Mouse (Mus musculus) liver, embryonic 11.5 days (tissue): ENCODE data around the gene Pold1. TPM values are rescaled to one million over a fixed set of nuclear protein-coding genes. Genes with fewer than 3 reads are reported as not detected.
A peak's percentile ranks its signal among the peaks of the same experiment; 100 is the strongest.

ENCODE experiments used
- ATAC-seq: fragments of 200-750 bp; cut with Nextera tagmentation; replicated peaks from 2 replicates; pipeline ENCODE4 v1.8.0; 2017; ENCODE audit warnings: moderate number of reproducible peaks, mild to moderate bottlenecking, moderate TSS enrichment, moderate library complexity; ENCODE audit not compliant: low FRiP score
- DNase-seq: peaks from one replicate; pipeline ENCODE4 v3.0.0-alpha.2; 2017; ENCODE audit warnings: low spot score
- H3K27ac ChIP-seq: fragments of 300-500 bp; sonication (generic); 2 replicates; pipeline ENCODE4 v1.5.1; 2014; ENCODE audit warnings: mild to moderate bottlenecking, low read depth, low read length, control low read depth
- H3K27me3 ChIP-seq: fragments of 300-500 bp; sonication (generic); replicated peaks from 2 replicates; pipeline ENCODE4 v1.6.1; 2014; ENCODE audit warnings: low read length, mixed read lengths; ENCODE audit not compliant: control insufficient read depth, insufficient read depth
- H3K36me3 ChIP-seq: fragments of 300-500 bp; sonication (generic); 2 replicates; pipeline ENCODE4 v1.6.1; 2014; ENCODE audit warnings: mild to moderate bottlenecking, low read length, moderate library complexity, mixed read lengths; ENCODE audit not compliant: control insufficient read depth, insufficient read depth
- H3K4me1 ChIP-seq: fragments of 300-500 bp; sonication (generic); replicated peaks from 2 replicates; pipeline ENCODE4 v1.6.1; 2014; ENCODE audit warnings: low read length, mixed read lengths; ENCODE audit not compliant: control insufficient read depth, insufficient read depth
- H3K4me2 ChIP-seq: fragments of 300-500 bp; sonication (generic); 2 replicates; pipeline ENCODE4 v1.6.1; 2014; ENCODE audit warnings: mild to moderate bottlenecking, control low read depth, moderate library complexity
- H3K4me3 ChIP-seq: fragments of 300-500 bp; sonication (generic); 2 replicates; pipeline ENCODE4 v1.5.1; 2014; ENCODE audit warnings: low read depth, low read length, control low read depth
- H3K9ac ChIP-seq: fragments of 300-500 bp; sonication (generic); 2 replicates; pipeline ENCODE4 v1.6.1; 2014; ENCODE audit warnings: low read depth, low read length, control low read depth
- H3K9me3 ChIP-seq: fragments of 300-500 bp; sonication (generic); 2 replicates; pipeline ENCODE4 v1.6.1; 2016; ENCODE audit warnings: low read length, inconsistent platforms, mixed read lengths; ENCODE audit not compliant: control insufficient read depth
- WGBS: fragments of 180-500 bp; shearing (Covaris S2); extraction: QIAGEN DNeasy Blood & Tissue Kit; methylation state at CpG from one replicate; pipeline ENCODE4 v1.1.7; 2014; 5-methylcytosine and 5-hydroxymethylcytosine counted together
- polyA plus RNA-seq: library from polyadenylated mRNA; unstranded; fragments of >200 nt; fragmentation: Nextera tagmentation; extraction: Ambion mirVana; gene quantifications from 2 replicates; pipeline ENCODE4 v1.2.1, GENCODE M21; 2014

Pold1 gene
- polyA plus RNA-seq, 1 experiment from 2014 or later = 119 TPM

DNA sequence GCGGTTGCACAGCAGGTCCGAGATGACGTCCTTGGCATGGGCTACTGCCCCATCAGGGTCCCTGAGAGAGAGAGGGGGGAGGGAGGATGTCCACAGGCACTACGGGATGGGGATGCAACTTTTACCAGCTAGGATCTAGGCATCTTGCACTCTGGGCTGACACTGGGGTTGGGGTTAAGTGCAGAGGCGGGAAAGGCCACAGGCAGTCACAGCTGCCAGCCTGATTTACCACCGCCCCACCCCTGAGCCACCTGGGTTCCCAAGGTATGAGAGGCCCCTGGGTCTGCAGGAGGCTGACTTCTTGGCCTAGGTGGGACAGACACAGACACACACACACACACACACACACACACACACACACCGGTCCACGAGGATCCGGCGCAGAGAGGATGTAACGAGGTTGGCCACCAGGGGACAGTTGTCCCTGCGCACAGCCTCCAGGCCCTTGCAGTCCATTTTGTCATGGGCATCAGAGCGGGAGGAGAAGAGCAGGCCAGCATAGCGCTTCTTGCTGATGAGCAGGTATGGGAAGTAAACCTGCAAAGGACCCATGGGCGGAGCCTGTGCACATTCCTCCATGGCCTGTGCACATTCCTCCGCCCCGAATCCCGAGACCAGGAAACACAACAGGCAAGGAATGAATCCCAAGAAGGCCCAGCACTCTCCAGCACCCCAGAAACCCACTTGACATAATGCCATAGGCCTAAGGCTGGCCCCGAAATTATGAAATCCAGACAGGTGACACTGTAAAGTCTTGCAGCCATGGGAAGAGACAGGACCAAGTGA lies 13.8 kb downstream of the Pold1 start:
- Histone ChIP-seq H3K27me3 (no peaks in the 10 kb centered on the region), H3K4me1 (no peaks in the 10 kb centered on the region; the same call in 1 of the 2 replicates), H3K36me3 (peaks cover 50% of the 10 kb centered on the region), H3K9ac (no peak overlapping the region), H3K4me3 (no peak overlapping the region), H3K9me3 (no peaks in the 10 kb centered on the region), H3K27ac (no peak overlapping the region), H3K4me2 (no peak overlapping the region)
- no peak for ATAC-seq
- 88% methylated on average over 19 of the region's 19 CpGs for WGBS
- DNase-seq = no peak

GRCm38 (mm10) chr7:44534242-44534641 lies 14.4 kb downstream of the Pold1 start:
- Histone ChIP-seq H3K27ac (no peak overlapping the region), H3K9ac (no peak overlapping the region), H3K9me3 (no peaks in the 10 kb centered on the region), H3K4me2 (no peak overlapping the region), H3K4me3 (no peak overlapping the region), H3K4me1 (no peaks in the 10 kb centered on the region; the same call in 1 of the 2 replicates), H3K36me3 (peaks cover 44% of the 10 kb centered on the region), H3K27me3 (no peaks in the 10 kb centered on the region; the same call in 1 of the 2 replicates)
- no peak for ATAC-seq
- DNase-seq = no peak
- WGBS = 83% methylated on average over 13 of the region's 13 CpGs

GRCm38 (mm10) chr7:44533746-44534045 lies 15.0 kb downstream of the Pold1 start:
- Histone ChIP-seq H3K4me3 (no peak overlapping the region), H3K36me3 (peaks cover 39% of the 10 kb centered on the region), H3K4me2 (no peak overlapping the region), H3K9ac (no peak overlapping the region), H3K4me1 (no peaks in the 10 kb centered on the region; the same call in 1 of the 2 replicates), H3K9me3 (no peaks in the 10 kb centered on the region), H3K27ac (no peak overlapping the region), H3K27me3 (peaks cover 2% of the 10 kb centered on the region)
- DNase-seq (no peak), ATAC-seq (0 out of 2 replicates have a peak, but pooled peaks have one; percentile 9)
- 84% methylated on average over 12 of the region's 12 CpGs for WGBS

DNA sequence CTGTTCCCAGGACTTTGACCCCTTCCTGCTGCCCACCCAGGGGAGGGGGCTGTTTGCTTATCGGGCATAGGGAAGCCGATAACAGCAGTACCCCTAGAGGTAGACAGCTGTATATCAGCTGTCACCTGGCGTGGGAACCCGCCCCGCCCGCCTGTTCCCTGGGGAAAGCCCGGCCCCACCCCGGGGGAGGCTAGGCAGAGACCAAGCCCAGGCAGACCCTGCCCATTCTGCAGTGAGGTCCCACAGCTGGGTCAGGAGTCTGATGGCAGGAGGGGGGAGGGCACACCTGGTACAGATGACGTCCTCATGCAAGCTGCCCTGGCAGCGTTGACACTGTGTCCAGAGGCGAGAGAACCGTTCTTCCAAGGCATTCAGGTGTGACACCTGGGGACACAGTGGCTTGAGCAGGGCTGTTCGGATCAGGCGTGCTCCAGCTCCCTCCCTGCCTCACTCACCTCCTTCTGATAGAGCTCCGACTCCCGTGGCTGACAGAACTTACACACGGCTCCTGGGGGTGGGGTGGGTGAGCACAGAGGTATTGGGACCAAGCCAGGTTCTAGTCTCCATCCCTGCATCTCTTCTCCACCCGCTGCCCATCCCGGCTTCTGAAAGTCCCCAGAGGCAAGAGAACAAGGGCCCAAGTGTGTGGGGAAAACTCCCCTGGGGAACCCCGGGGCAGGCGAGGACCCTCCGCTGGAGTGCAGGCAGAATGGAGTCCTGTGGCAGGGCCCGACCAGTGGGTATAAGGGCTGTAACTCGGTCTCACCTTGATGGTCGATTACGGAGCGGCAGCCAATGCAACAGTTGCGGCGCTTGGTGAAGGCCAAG lies 15.5 kb downstream of the Pold1 start:
- no peak overlapping the region for H3K27ac ChIP-seq
- WGBS = 82% methylated on average over 29 of the region's 29 CpGs
- DNase-seq (no peak), ATAC-seq (no peak)
- no peak overlapping the region for H3K4me3 ChIP-seq
- H3K36me3 ChIP-seq = peaks cover 34% of the 10 kb centered on the region
- H3K4me1 ChIP-seq = peaks cover 2% of the 10 kb centered on the region; the same call in 1 of the 2 replicates
- H3K4me2 ChIP-seq = no peak overlapping the region
- H3K9ac ChIP-seq = no peak overlapping the region
- no peaks in the 10 kb centered on the region for H3K9me3 ChIP-seq
- peaks cover 5% of the 10 kb centered on the region for H3K27me3 ChIP-seq

DNA sequence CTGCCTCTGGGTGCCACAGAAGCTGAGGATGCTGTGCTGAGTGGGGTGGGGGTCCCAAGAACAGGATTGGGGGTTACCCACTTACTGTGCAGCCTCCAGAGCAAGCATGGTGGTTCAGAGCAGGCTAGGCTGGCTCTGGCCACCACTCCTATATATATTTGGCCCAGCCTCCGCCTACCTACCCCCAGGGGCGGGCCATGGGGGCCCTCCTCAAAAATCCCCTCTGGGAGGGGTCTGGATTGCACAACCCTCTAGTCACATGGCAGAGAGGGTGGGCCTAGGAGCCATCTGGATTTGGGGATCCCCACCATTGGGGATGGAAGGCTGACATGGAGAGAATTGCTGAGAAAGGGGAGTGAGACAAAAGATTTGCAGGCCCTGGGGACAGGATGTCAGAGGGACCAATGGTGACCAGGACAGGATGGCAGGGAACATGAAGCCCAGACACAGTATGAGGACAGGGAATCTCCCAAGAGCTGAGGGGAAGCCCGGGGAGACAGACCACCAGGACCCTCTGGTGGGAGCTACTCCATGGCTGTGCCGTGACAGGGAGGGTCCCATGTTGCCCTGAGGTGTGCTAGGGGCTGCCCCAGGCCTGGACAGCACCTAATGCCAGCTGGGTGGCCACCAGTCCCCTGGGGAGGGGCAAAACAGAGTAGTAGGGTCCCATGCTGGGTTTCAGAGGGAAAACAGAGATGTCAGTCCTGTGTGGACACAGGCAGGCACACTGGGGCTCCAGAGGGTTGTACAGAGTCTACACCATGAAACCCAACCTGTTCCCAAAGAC lies 16.5 kb downstream of the Pold1 start, which contains the start of gene Spib:
Gene Spib, minus strand, starts transcription at position 126 of the 787 bp plus-strand sequence.
- peaks cover 7% of the 10 kb centered on the region for H3K4me1 ChIP-seq
- 89% methylated on average over 4 of the region's 4 CpGs for WGBS
- H3K4me3 ChIP-seq = no peak within 1 kb of the TSS
- H3K36me3 ChIP-seq = peaks cover 24% of the 10 kb centered on the region
- DNase-seq = no peak
- peaks cover 8% of the 10 kb centered on the region for H3K27me3 ChIP-seq
- H3K27ac ChIP-seq = no peak within 1 kb of the TSS
- no peak for ATAC-seq
- H3K9me3 ChIP-seq = no peaks in the 10 kb centered on the region
- H3K4me2 ChIP-seq = no peak within 1 kb of the TSS
- no peak within 1 kb of the TSS for H3K9ac ChIP-seq

GRCm38 (mm10) chr7:44531207-44531606 lies 17.4 kb downstream of the Pold1 start:
- Histone ChIP-seq H3K36me3 (peaks cover 18% of the 10 kb centered on the region; the same call in 1 of the 2 replicates), H3K4me1 (peaks cover 7% of the 10 kb centered on the region), H3K9me3 (no peaks in the 10 kb centered on the region), H3K4me3 (no peak overlapping the region), H3K27me3 (peaks cover 16% of the 10 kb centered on the region), H3K4me2 (no peak overlapping the region), H3K9ac (no peak overlapping the region), H3K27ac (no peak overlapping the region)
- ATAC-seq (no peak), DNase-seq (no peak)
- whole genome bisulfite sequencing = 42% methylated on average over 5 of the region's 5 CpGs

DNA sequence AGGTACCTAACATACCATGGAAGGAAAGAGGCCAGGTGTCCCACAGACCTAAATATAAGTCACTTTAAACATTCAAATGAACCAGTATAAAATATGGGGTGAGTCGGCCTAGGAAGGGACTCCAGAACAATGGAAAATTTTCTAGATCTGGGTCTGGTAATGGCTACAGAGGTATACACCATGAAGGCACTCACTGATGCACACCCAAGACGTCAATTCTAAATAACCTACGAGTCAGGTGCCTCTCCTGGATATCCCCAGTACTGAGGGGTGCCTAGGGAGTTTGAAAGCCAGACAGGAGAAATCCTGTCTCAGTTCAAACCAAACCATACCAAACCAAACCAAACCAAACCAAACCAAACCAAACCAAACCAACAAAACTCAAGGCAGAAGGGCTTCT lies 18.1 kb downstream of the Pold1 start:
- Histone ChIP-seq H3K4me2 (no peak overlapping the region), H3K9me3 (no peaks in the 10 kb centered on the region), H3K4me1 (peaks cover 7% of the 10 kb centered on the region), H3K27ac (no peak overlapping the region), H3K36me3 (peaks cover 15% of the 10 kb centered on the region; the same call in 1 of the 2 replicates), H3K27me3 (peaks cover 23% of the 10 kb centered on the region), H3K9ac (no peak overlapping the region), H3K4me3 (no peak overlapping the region)
- DNase-seq (no peak), ATAC-seq (no peak)
- WGBS = 75% methylated on average over 3 of the region's 3 CpGs

- peaks cover 32% of the 10 kb centered on the region for H3K27me3 ChIP-seq
- 71% methylated on average over 5 of the region's 5 CpGs for WGBS
These were observed 19.1 kb downstream of the Pold1 start for GRCm38 (mm10) chr7:44529518-44529917.

More at GRCm38 (mm10) chr7:44529518-44529917, 19.1 kb downstream of the Pold1 start:
- H3K27ac ChIP-seq = no peak overlapping the region
- DNase-seq (no peak), ATAC-seq (no peak)
- H3K4me1 ChIP-seq = peaks cover 7% of the 10 kb centered on the region
- peaks cover 15% of the 10 kb centered on the region; the same call in 1 of the 2 replicates for H3K36me3 ChIP-seq
- H3K4me3 ChIP-seq = no peak overlapping the region
- no peaks in the 10 kb centered on the region for H3K9me3 ChIP-seq
- no peak overlapping the region for H3K4me2 ChIP-seq
- H3K9ac ChIP-seq = no peak overlapping the region
